Mouse (Mus musculus) myocyte (in vitro differentiated cells): ENCODE results near the gene 4933430I17Rik.

Source experiments
- CEBPB ChIP-seq: IDR thresholded peaks from 2 replicates; pipeline ENCODE4 v1.6.1; 2011; ENCODE audit warnings: mild to moderate bottlenecking, moderate library complexity; ENCODE audit not compliant: poor library complexity, insufficient read depth, severe bottlenecking
- E2F4 ChIP-seq: IDR thresholded peaks from one replicate; pipeline ENCODE4 v1.6.1; 2011; ENCODE audit warnings: mild to moderate bottlenecking, control low read depth, moderate library complexity; ENCODE audit not compliant: insufficient read depth
- MAX ChIP-seq: IDR thresholded peaks from one replicate; pipeline ENCODE4 v1.6.1; 2011; ENCODE audit warnings: low read depth, mild to moderate bottlenecking, control low read depth
- MYOD1 ChIP-seq, 3 experiments: IDR thresholded peaks; one replicate each; pipeline ENCODE4 v1.6.1; 2011; ENCODE audit warnings: control low read depth in 2 of 3, low read depth in 2 of 3, mild to moderate bottlenecking in 2 of 3, moderate library complexity in 1 of 3; ENCODE audit not compliant: insufficient read length in 2 of 3, control insufficient read depth in 1 of 3
- MYOG ChIP-seq, 3 experiments: IDR thresholded peaks; one replicate each; pipeline ENCODE4 v1.6.1; 2011; ENCODE audit warnings: control low read depth in 2 of 3, low read depth in 2 of 3, mild to moderate bottlenecking in 2 of 3; ENCODE audit not compliant: insufficient read length in 2 of 3, control insufficient read depth in 1 of 3, insufficient read depth in 1 of 3
- POLR2A ChIP-seq: IDR thresholded peaks from one replicate; pipeline ENCODE4 v1.6.1; 2011; ENCODE audit warnings: low read depth, mild to moderate bottlenecking, control low read depth, moderate library complexity; ENCODE audit not compliant: insufficient read length
- POLR2AphosphoS2 ChIP-seq: IDR thresholded peaks from one replicate; pipeline ENCODE4 v1.6.1; 2011; ENCODE audit warnings: low read depth, control low read depth; ENCODE audit not compliant: insufficient read length
- REST ChIP-seq: IDR thresholded peaks from one replicate; pipeline ENCODE4 v1.6.1; 2011; ENCODE audit warnings: mild to moderate bottlenecking, control low read depth, moderate library complexity; ENCODE audit not compliant: insufficient read depth, insufficient read length
- SRF ChIP-seq: IDR thresholded peaks from one replicate; pipeline ENCODE4 v1.6.1; 2011; ENCODE audit warnings: low read depth; ENCODE audit not compliant: control insufficient read depth, insufficient read length
- TCF12 ChIP-seq: IDR thresholded peaks from one replicate; pipeline ENCODE4 v1.6.1; 2011; ENCODE audit warnings: mild to moderate bottlenecking, control low read depth; ENCODE audit not compliant: poor library complexity, insufficient read depth, severe bottlenecking
- TCF3 ChIP-seq: IDR thresholded peaks from one replicate; pipeline ENCODE4 v1.6.1; 2011; ENCODE audit warnings: low read depth, control low read depth; ENCODE audit not compliant: insufficient read length
- USF1 ChIP-seq: IDR thresholded peaks from one replicate; pipeline ENCODE4 v1.6.1; 2011; ENCODE audit warnings: low read depth, mild to moderate bottlenecking, control low read depth, moderate library complexity

- TF ChIP-seq TCF12 (no peak), POLR2A (no peak), MAX (no peak), E2F4 (no peak), REST (no peak), USF1 (no peak), CEBPB (no peak), MYOG (IDR thresholded peaks at IDR 0.05; ENCODE audit: control insufficient read depth in 1 of 3, insufficient read depth in 1 of 3, insufficient read length in 2 of 3, low read depth in 2 of 3) (no peak), POLR2AphosphoS2 (no peak), TCF3 (no peak), MYOD1 (IDR thresholded peaks at IDR 0.05; ENCODE audit: control insufficient read depth in 1 of 3, insufficient read length in 2 of 3, low read depth in 2 of 3) (no peak), SRF (no peak)
These were observed 8.1 kb upstream of the 4933430I17Rik start for GRCm38 (mm10) chr4:62517046-62517445.
